Mouse (Mus musculus): ENCODE results near the gene Minos1.

DNA sequence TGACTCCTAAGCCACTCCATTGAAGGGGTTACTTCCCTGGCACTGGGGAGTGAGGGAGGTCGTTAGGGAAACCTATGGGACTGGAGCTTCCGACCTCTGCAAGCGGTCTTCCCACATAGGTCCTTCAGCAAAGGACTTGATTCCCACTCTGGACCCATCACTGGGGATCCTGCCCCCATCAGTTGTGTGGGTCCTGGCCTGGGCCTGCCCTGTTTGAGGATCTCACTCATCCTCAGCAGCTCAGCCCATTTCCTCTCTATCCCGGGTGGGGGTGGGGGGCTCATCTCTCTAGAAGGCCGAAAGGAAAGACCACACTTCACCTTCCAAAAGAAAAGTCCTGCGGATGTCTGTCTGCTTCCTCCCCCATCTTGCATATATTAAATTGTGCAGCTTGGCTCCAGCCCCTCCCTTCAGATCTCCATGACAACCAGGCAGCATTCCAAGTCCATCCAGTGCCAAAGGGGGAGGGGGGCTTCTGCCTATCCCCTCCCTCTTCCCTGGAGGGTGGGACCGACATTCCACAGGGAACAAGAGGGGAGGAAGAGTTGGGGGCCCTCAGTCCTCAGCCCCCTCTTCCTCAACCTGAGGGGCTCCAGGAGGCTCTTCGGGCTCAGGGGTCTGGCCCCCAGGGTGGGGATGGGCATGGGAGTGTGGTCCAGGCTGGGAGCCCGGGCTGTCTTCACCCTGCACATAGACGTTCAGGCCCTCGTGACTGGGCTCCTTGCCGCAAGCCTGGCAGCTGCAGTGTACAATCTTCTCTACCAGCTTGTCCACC lies 47.9 kb downstream of the Minos1 start:
- TF ChIP-seq CTCF (IDR thresholded peaks at IDR 0.05) (no peak), EP300 (IDR thresholded peaks at IDR 0.05) (no peak)
